Mouse (Mus musculus): Measurements from ENCODE around the gene Eva1b. TPM values are rescaled to one million over a fixed set of nuclear protein-coding genes. Genes with fewer than 3 reads are reported as not detected.

Eva1b gene
- polyA plus RNA-seq, 1 experiment = 21.2 TPM

DNA sequence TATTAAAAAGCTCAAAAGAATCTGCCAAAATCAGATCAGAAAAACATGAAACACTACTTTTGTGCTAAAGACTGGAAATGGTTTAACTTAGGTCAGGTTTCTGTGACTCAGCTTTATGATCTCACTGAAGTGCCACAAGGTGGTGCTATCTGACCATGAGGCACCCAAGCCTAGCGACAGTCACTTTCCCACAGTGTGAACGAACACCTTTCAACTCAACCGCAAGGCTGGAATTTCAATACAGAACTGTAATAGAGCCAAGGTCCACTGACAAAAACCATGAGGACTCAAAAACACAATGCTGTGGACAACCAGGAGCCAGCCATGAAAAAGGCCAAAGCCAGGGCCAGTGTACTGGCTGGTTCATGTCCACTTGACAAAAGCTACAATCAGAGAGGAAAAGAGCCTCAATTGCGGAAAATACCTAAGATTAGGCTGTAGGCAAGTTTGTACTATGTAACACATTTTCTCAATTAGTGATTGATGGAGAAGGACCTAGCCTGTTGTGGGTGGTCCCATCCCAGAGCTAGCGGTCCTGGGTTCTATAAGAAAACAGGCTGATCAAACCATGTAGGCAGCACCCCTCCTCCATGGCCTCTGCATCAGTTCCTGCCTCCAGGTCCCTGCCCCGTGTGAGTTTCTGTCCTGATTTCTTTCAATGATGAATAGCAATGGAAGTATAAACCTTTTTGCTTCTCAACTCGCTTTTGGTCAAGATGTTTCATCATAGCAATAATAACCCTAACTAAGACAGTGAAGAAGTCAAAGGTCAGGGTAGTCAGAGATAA is 33.8 kb downstream of the Eva1b start:
- DNase-seq (ENCODE audit: low read depth, low spot score) = peak; percentile 51

DNA sequence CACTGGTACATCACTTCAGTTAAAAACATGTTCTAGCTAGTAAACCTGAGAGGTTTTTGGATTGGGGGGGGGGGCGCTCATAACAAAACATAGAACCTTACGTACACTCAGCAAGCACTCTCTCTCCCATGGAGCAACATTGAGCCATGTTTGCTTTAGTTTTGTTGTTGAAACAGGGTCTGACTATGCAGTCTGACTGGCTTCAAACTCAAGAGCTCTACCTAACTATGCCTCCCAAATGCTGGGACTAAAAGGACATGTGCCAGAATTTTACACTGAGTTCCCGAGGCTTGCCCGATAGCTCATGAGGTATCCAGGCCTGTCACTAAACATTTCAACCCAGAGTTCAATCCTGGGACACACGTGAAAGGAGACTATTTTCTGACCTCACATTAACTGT is 35.5 kb downstream of the Eva1b start:
- 74% methylated on average over 5 of the region's 5 CpGs for WGBS
- DNase-seq (ENCODE audit: low read depth, low spot score) = no peak

More for the DNA sequence above, 33.8 kb downstream of the Eva1b start:
- 35% methylated on average over 7 of the region's 7 CpGs for WGBS

DNA sequence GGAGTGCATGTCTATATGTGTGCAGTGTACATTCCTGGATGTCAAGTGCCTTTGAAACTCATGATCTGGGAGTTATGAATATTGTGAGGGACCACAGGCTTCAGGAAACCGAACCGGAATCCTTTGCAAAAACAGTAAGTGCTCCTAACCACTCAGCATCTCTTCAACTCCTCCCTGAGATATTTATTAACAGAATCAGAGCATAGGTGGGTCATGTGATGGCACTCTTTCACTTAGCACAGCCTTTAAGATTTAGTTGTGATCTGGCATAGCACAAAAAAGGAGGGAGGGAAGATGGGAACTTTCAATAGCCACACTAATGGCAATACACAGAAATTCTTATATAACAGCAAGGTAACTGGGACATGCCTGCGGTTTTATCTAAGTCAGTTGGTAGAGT is 39.6 kb downstream of the Eva1b start:
- no peak for DNase-seq (ENCODE audit: low read depth, low spot score)
- WGBS = 69% methylated on average over 3 of the region's 3 CpGs

DNA sequence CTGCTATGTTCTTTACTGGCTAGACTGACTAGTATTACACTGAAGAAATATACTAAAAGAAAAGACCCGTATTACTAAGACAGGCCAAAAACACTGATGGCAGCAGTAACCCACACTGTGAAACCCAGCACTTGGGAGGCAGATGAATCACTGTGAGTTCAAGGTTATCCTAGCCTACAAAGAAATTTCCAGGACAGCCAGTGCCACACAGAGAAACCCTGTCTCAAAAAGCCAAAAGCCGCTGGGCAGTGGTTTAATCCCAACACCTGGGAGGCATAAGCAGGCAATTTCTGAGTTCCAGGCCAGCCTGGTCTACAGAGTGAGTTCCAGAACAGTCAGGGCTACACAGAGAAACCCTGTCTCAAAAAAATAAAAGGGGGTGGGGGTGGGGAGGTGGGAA is 43.1 kb downstream of the Eva1b start:
- 92% methylated on average over 2 of the region's 2 CpGs for WGBS
- no peak for DNase-seq (ENCODE audit: low read depth, low spot score)

DNA sequence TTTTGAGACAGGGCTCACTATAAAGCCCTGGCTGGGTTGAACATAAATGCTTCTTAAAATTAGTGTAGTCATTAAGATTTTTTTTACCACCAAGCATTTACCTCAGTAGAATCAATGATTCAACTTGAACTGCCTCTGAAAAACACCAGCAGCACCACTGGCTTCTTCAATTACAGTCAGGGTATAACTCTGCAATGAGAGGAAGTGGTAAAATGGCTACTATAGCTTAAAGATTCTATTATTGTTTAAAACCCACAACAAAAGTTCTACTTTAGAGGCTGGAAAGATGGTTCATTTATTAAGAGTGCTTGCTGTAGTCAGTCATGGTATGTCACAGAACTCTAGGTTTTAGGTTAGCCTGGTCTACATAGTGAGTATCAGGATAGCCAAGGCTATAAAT is 46.7 kb downstream of the Eva1b start:
- no peak for DNase-seq (ENCODE audit: low read depth, low spot score)

DNA sequence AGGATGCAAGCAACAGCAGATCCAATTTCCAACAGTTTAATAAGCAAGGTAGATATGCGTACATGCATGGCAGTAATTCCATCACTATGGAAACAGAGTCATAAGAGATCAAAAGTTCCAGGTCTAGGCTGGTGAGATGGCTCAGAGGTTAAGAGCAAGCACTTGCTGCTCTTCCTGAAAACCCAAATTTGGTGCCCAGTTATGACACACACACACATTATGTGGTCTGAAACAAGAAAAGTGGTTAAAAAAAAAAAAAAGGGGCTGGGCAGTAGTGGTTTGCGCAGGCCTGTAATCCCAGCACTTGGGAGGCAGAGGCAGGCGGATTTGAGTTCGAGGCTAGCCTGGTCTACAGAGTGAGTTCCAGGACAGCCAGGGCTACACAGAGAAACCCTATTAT is 47.4 kb downstream of the Eva1b start:
- DNase-seq (ENCODE audit: low read depth, low spot score) = no peak
- 75% methylated on average over 4 of the region's 4 CpGs for whole genome bisulfite sequencing

DNA sequence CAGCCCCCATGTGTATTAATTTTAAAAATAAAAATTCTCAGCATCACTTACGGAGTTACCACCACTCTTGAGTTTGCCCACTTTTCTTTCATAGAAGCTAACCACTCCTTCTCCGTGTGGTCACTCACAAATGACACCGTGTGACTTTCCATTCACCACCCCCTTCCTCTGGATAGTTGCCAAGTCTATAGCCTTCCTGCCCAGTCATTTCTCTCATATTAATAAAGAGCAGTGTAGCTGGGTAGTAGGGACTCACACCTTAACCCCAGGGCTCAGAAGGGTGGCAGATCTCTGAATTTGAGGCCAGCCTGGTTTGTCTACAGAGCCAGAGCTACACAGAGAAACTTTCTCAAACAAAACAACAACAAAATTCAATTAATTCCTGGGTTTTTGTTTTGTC is 49.9 kb downstream of the Eva1b start:
- DNase-seq (ENCODE audit: low read depth, low spot score) = no peak

More for the DNA sequence above, 49.9 kb downstream of the Eva1b start:
- 43% methylated on average over 3 of the region's 3 CpGs for WGBS

Other genes starting within 250 kb of the Eva1b start
- gene Csf3r, start 123.2 kb upstream of the Eva1b start, polyA plus RNA-seq (2012; rRNA removed) = 2.0 and 4.2 TPM in 2 replicates
- 35.8 and 48.3 TPM in 2 replicates for gene Mrps15, start 100.8 kb upstream of the Eva1b start, polyA plus RNA-seq (2012; rRNA removed)
- gene Oscp1, start 89.2 kb upstream of the Eva1b start, polyA plus RNA-seq (2012; rRNA removed) = 1.1 TPM in 2 replicates
- 30.7 and 31.3 TPM in 2 replicates for gene Lsm10, start 51.1 kb upstream of the Eva1b start, polyA plus RNA-seq (2012; rRNA removed)
- gene Stk40, start 43.8 kb upstream of the Eva1b start, polyA plus RNA-seq (2012; rRNA removed) = 24.4 and 24.6 TPM in 2 replicates
- 2.4 and 5.0 TPM in 2 replicates for gene Sh3d21, start 15.7 kb downstream of the Eva1b start, polyA plus RNA-seq (2012; rRNA removed)
- gene Thrap3, start 55.0 kb downstream of the Eva1b start, polyA plus RNA-seq (2012; rRNA removed) = 35.4 and 48.1 TPM in 2 replicates
- gene Map7d1, start 108.6 kb downstream of the Eva1b start, polyA plus RNA-seq (2012; rRNA removed) = 26.5 and 28.4 TPM in 2 replicates
- 42.3 and 44.3 TPM in 2 replicates for gene Trappc3, start 114.6 kb downstream of the Eva1b start, polyA plus RNA-seq (2012; rRNA removed)
- gene Col8a2, start 139.0 kb downstream of the Eva1b start, polyA plus RNA-seq (2012; rRNA removed) = 1.9 and 2.3 TPM in 2 replicates
- 24.7 and 27.9 TPM in 2 replicates for gene Adprhl2, start 174.0 kb downstream of the Eva1b start, polyA plus RNA-seq (2012; rRNA removed)
- 0.58 and 1.4 TPM in 2 replicates for gene Tekt2, start 177.9 kb downstream of the Eva1b start, polyA plus RNA-seq (2012; rRNA removed)

Data from large intestine, adult 2 months (tissue).